Mouse (Mus musculus) forebrain, embryonic 15.5 days (tissue): ENCODE data around the gene A530016L24Rik. TPM values are rescaled to one million over a fixed set of nuclear protein-coding genes. Genes with fewer than 3 reads are reported as not detected.

ENCODE experiments used
- ATAC-seq: fragments of 200-750 bp; cut with Nextera tagmentation; replicated peaks from 2 replicates; pipeline ENCODE4 v1.8.0; 2017; ENCODE audit warnings: mild to moderate bottlenecking, moderate TSS enrichment, moderate library complexity
- H3K27ac ChIP-seq: fragments of 300-500 bp; sonication (generic); replicated peaks from 2 replicates; pipeline ENCODE4 v1.5.1; 2015; ENCODE audit warnings: mild to moderate bottlenecking, inconsistent platforms
- H3K27me3 ChIP-seq: fragments of 300-500 bp; sonication (generic); 2 replicates; pipeline ENCODE4 v1.6.1; 2015; ENCODE audit warnings: inconsistent platforms
- H3K36me3 ChIP-seq: fragments of 300-500 bp; sonication (generic); 2 replicates; pipeline ENCODE4 v1.6.1; 2015; ENCODE audit warnings: mild to moderate bottlenecking, inconsistent platforms
- H3K4me1 ChIP-seq: fragments of 300-500 bp; sonication (generic); 2 replicates; pipeline ENCODE4 v1.6.1; 2015; ENCODE audit warnings: inconsistent platforms
- H3K4me2 ChIP-seq: fragments of 300-500 bp; sonication (generic); replicated peaks from 2 replicates; pipeline ENCODE4 v1.6.1; 2015; ENCODE audit warnings: mild to moderate bottlenecking, inconsistent platforms
- H3K4me3 ChIP-seq: fragments of 300-500 bp; sonication (generic); 2 replicates; pipeline ENCODE4 v1.5.1; 2015; ENCODE audit warnings: mild to moderate bottlenecking, inconsistent platforms
- H3K9ac ChIP-seq: fragments of 300-500 bp; sonication (generic); replicated peaks from 2 replicates; pipeline ENCODE4 v1.6.1; 2015; ENCODE audit warnings: mild to moderate bottlenecking, inconsistent platforms
- H3K9me3 ChIP-seq: fragments of 300-500 bp; sonication (generic); 2 replicates; pipeline ENCODE4 v1.6.1; 2016; ENCODE audit warnings: inconsistent platforms
- WGBS: fragments of 180-500 bp; shearing (Covaris S2); methylation state at CpG from one replicate; pipeline ENCODE4 v1.1.7; 2015; ENCODE audit warnings: mixed read lengths; 5-methylcytosine and 5-hydroxymethylcytosine counted together
- polyA plus RNA-seq: library from polyadenylated mRNA; unstranded; fragments of >200 nt; fragmentation: Nextera tagmentation; extraction: Ambion mirVana; gene quantifications from 2 replicates; pipeline ENCODE4 v1.2.1, GENCODE M21; 2015

The A530016L24Rik gene
- polyA plus RNA-seq, 1 experiment from 2014 or later = 0.14 TPM

GRCm38 (mm10) chr12:112506267-112506666, 17.0 kb downstream of the A530016L24Rik start:
- H3K4me1 ChIP-seq = peaks cover 45% of the 10 kb centered on the region
- 79% methylated on average over 6 of the region's 6 CpGs for WGBS

GRCm38 (mm10) chr12:112507264-112507663, 18.0 kb downstream of the A530016L24Rik start:
- H3K9ac ChIP-seq = no peak overlapping the region
- 18% methylated on average over 4 of the region's 4 CpGs for WGBS
- peak overlapping the region; percentile 70 for H3K27ac ChIP-seq
- H3K4me2 ChIP-seq = peak overlapping the region; percentile 25
- peaks cover 3% of the 10 kb centered on the region; the same call in 1 of the 2 replicates for H3K27me3 ChIP-seq
- peak; percentile 58 for ATAC-seq
- no peaks in the 10 kb centered on the region for H3K9me3 ChIP-seq
- H3K4me1 ChIP-seq = peaks cover 49% of the 10 kb centered on the region
- no peaks in the 10 kb centered on the region for H3K36me3 ChIP-seq
- no peak overlapping the region for H3K4me3 ChIP-seq

More at GRCm38 (mm10) chr12:112506267-112506666, 17.0 kb downstream of the A530016L24Rik start:
- H3K27me3 ChIP-seq = no peaks in the 10 kb centered on the region
- no peak overlapping the region for H3K4me3 ChIP-seq
- H3K36me3 ChIP-seq = no peaks in the 10 kb centered on the region
- ATAC-seq = no peak
- no peak overlapping the region for H3K9ac ChIP-seq
- no peak overlapping the region for H3K27ac ChIP-seq
- H3K4me2 ChIP-seq = no peak overlapping the region
- H3K9me3 ChIP-seq = no peaks in the 10 kb centered on the region

- Histone ChIP-seq H3K4me3 (no peak overlapping the region), H3K9ac (no peak overlapping the region), H3K27ac (peak overlapping the region; percentile 70), H3K36me3 (no peaks in the 10 kb centered on the region), H3K4me1 (peaks cover 49% of the 10 kb centered on the region), H3K9me3 (no peaks in the 10 kb centered on the region), H3K4me2 (0 out of 2 replicates have a peak overlapping the region, but pooled peaks have one; percentile 25), H3K27me3 (peaks cover 3% of the 10 kb centered on the region; the same call in 1 of the 2 replicates)
- WGBS = 87% methylated on average over 3 of the region's 3 CpGs
- ATAC-seq = no peak
These were observed 18.7 kb downstream of the A530016L24Rik start for GRCm38 (mm10) chr12:112507984-112508383.

- Histone ChIP-seq H3K36me3 (no peaks in the 10 kb centered on the region), H3K4me3 (peak overlapping the region; percentile 47), H3K9ac (peak overlapping the region; percentile 53), H3K4me1 (peaks cover 49% of the 10 kb centered on the region), H3K27ac (peak overlapping the region; percentile 71), H3K4me2 (peak overlapping the region; percentile 69), H3K27me3 (peaks cover 3% of the 10 kb centered on the region; the same call in 1 of the 2 replicates), H3K9me3 (no peaks in the 10 kb centered on the region)
- ATAC-seq = 0 out of 2 replicates have a peak, but pooled peaks have one; percentile 7
- 24% methylated on average over 7 of the region's 7 CpGs for WGBS
These were observed 21.1 kb downstream of the A530016L24Rik start for GRCm38 (mm10) chr12:112510365-112510732.

GRCm38 (mm10) chr12:112510733-112511372, 21.6 kb downstream of the A530016L24Rik start:
- Histone ChIP-seq H3K27me3 (peaks cover 3% of the 10 kb centered on the region; the same call in 1 of the 2 replicates), H3K9me3 (no peaks in the 10 kb centered on the region), H3K27ac (peak overlapping the region; percentile 71), H3K36me3 (no peaks in the 10 kb centered on the region), H3K4me2 (peak overlapping the region; percentile 69), H3K9ac (peak overlapping the region; percentile 53), H3K4me3 (peak overlapping the region; percentile 47), H3K4me1 (peaks cover 49% of the 10 kb centered on the region)
- WGBS = under 1% methylated on average over 62 of the region's 62 CpGs
- peak; percentile 68 for ATAC-seq

- Histone ChIP-seq H3K4me2 (no peak overlapping the region), H3K9ac (no peak overlapping the region), H3K36me3 (no peaks in the 10 kb centered on the region), H3K27ac (peak overlapping the region; percentile 41; the same call in 1 of the 2 replicates), H3K9me3 (no peaks in the 10 kb centered on the region), H3K4me3 (no peak overlapping the region), H3K27me3 (peaks cover 3% of the 10 kb centered on the region; the same call in 1 of the 2 replicates), H3K4me1 (peaks cover 32% of the 10 kb centered on the region)
- ATAC-seq = no peak
- WGBS = 60% methylated on average over 3 of the region's 3 CpGs
These were observed 25.6 kb downstream of the A530016L24Rik start for GRCm38 (mm10) chr12:112514897-112515296.

- H3K4me1 ChIP-seq = peaks cover 16% of the 10 kb centered on the region; the same call in 1 of the 2 replicates
- H3K27ac ChIP-seq = peak within 1 kb of the TSS; percentile 6; the same call in 1 of the 2 replicates
- H3K27me3 ChIP-seq = peaks cover 3% of the 10 kb centered on the region; the same call in 1 of the 2 replicates
- no peak within 1 kb of the TSS for H3K4me3 ChIP-seq
- peak within 1 kb of the TSS; percentile 14; the same call in 1 of the 2 replicates for H3K4me2 ChIP-seq
- no peaks in the 10 kb centered on the region for H3K36me3 ChIP-seq
- ATAC-seq = 0 out of 2 replicates have a peak, but pooled peaks have one; percentile 16
- no peak within 1 kb of the TSS for H3K9ac ChIP-seq
- no peaks in the 10 kb centered on the region for H3K9me3 ChIP-seq
- WGBS = 9% methylated on average over 14 of the region's 14 CpGs
These were observed 27.6 kb downstream of the A530016L24Rik start, which contains the start of gene Tmem179 for GRCm38 (mm10) chr12:112516697-112517337. Tmem179 (minus strand) TSS chr12:112516747.

- no peak overlapping the region for H3K9ac ChIP-seq
- ATAC-seq = no peak
- no peaks in the 10 kb centered on the region for H3K9me3 ChIP-seq
- no peak overlapping the region for H3K4me3 ChIP-seq
- H3K27me3 ChIP-seq = no peaks in the 10 kb centered on the region
- H3K36me3 ChIP-seq = no peaks in the 10 kb centered on the region
- peak overlapping the region; percentile 19; the same call in 1 of the 2 replicates for H3K27ac ChIP-seq
- 29% methylated on average over 4 of the region's 4 CpGs for WGBS
- H3K4me1 ChIP-seq = peaks cover 16% of the 10 kb centered on the region; the same call in 1 of the 2 replicates
- no peak overlapping the region for H3K4me2 ChIP-seq
These were observed 28.9 kb downstream of the A530016L24Rik start for GRCm38 (mm10) chr12:112518105-112518504.

GRCm38 (mm10) chr12:112533758-112534157, 44.5 kb downstream of the A530016L24Rik start:
- Histone ChIP-seq H3K9ac (no peak overlapping the region), H3K36me3 (no peaks in the 10 kb centered on the region), H3K27ac (no peak overlapping the region), H3K4me1 (no peaks in the 10 kb centered on the region), H3K4me3 (no peak overlapping the region), H3K9me3 (no peaks in the 10 kb centered on the region), H3K4me2 (no peak overlapping the region), H3K27me3 (no peaks in the 10 kb centered on the region)
- WGBS = 84% methylated on average over 4 of the region's 4 CpGs
- ATAC-seq = no peak

GRCm38 (mm10) chr12:112537233-112537632, 48.0 kb downstream of the A530016L24Rik start:
- Histone ChIP-seq H3K4me3 (no peak overlapping the region), H3K36me3 (no peaks in the 10 kb centered on the region), H3K9me3 (no peaks in the 10 kb centered on the region), H3K27me3 (no peaks in the 10 kb centered on the region), H3K4me2 (no peak overlapping the region), H3K9ac (no peak overlapping the region), H3K27ac (no peak overlapping the region), H3K4me1 (peaks cover 23% of the 10 kb centered on the region)
- ATAC-seq = no peak
- 76% methylated on average over 6 of the region's 6 CpGs for WGBS

GRCm38 (mm10) chr12:112538356-112538755, 49.1 kb downstream of the A530016L24Rik start:
- H3K4me1 ChIP-seq = peaks cover 34% of the 10 kb centered on the region
- 92% methylated on average over 9 of the region's 9 CpGs for WGBS
- no peak overlapping the region for H3K27ac ChIP-seq
- no peak overlapping the region for H3K4me3 ChIP-seq
- no peaks in the 10 kb centered on the region for H3K36me3 ChIP-seq
- H3K9ac ChIP-seq = no peak overlapping the region
- ATAC-seq = no peak
- H3K9me3 ChIP-seq = no peaks in the 10 kb centered on the region
- no peak overlapping the region for H3K4me2 ChIP-seq
- H3K27me3 ChIP-seq = no peaks in the 10 kb centered on the region

GRCm38 (mm10) chr12:112539466-112539965, 50.3 kb downstream of the A530016L24Rik start:
- Histone ChIP-seq H3K4me2 (no peak overlapping the region), H3K9ac (no peak overlapping the region), H3K27ac (no peak overlapping the region), H3K4me1 (peaks cover 35% of the 10 kb centered on the region), H3K9me3 (no peaks in the 10 kb centered on the region), H3K36me3 (no peaks in the 10 kb centered on the region), H3K4me3 (no peak overlapping the region), H3K27me3 (no peaks in the 10 kb centered on the region)
- WGBS = 89% methylated on average over 7 of the region's 7 CpGs
- ATAC-seq = no peak
